Mouse (Mus musculus) urinary bladder, adult 2 months (tissue): ENCODE results near the gene Vmn2r106. TPM values are rescaled to one million over a fixed set of nuclear protein-coding genes. Genes with fewer than 3 reads are reported as not detected.

Experiments
- DNase-seq: peaks from one replicate; pipeline ENCODE4 v3.0.0; 2022; ENCODE audit warnings: low spot score
- polyA plus RNA-seq: library from polyadenylated mRNA; depleted of rRNA; stranded (reverse); fragments of >200 nt; gene quantifications from 2 replicates; pipeline ENCODE4 v1.2.3, GENCODE M21; 2012; rRNA removed

Gene Vmn2r106
- not detected in 2 replicates for polyA plus RNA-seq

- DNase-seq, result no peak
Measured at GRCm38 (mm10) chr17:20285453-20285852, at the start of gene Vmn2r106. Gene Vmn2r106 (minus strand): TSS chr17:20285553.

- DNase-seq, result no peak
Measured at GRCm38 (mm10) chr17:20305790-20306189, 20.4 kb upstream of the Vmn2r106 start.

- DNase-seq, result no peak
Measured at GRCm38 (mm10) chr17:20286906-20287305, 1.6 kb upstream of the Vmn2r106 start.

GRCm38 (mm10) chr17:20255522-20255921 lies 29.8 kb downstream of the Vmn2r106 start:
- no peak for DNase-seq

GRCm38 (mm10) chr17:20234952-20235351 lies 50.4 kb downstream of the Vmn2r106 start, which contains the start of gene Vmn2r105:
Gene Vmn2r105 (minus strand): TSS chr17:20235052.
- DNase-seq, result no peak

Other genes with a start within 250 kb of the Vmn2r106 start
- not detected in 2 replicates for gene Vmn2r104, start 237.2 kb downstream of the Vmn2r106 start, polyA plus RNA-seq
- not detected in 2 replicates for gene Fpr-rs7, start 171.3 kb downstream of the Vmn2r106 start, polyA plus RNA-seq
- not detected in 2 replicates for gene Fpr-rs6, start 102.5 kb downstream of the Vmn2r106 start, polyA plus RNA-seq
- gene Vmn2r105, start 50.5 kb downstream of the Vmn2r106 start, polyA plus RNA-seq, result not detected in 2 replicates
- gene Vmn2r107, start 59.7 kb upstream of the Vmn2r106 start, polyA plus RNA-seq, result not detected in 2 replicates
- not detected in 2 replicates for gene Vmn1r224, start 128.6 kb upstream of the Vmn2r106 start, polyA plus RNA-seq
- not detected in 2 replicates for gene Vmn2r108, start 195.8 kb upstream of the Vmn2r106 start, polyA plus RNA-seq
- gene Vmn1r225, start 212.6 kb upstream of the Vmn2r106 start, polyA plus RNA-seq, result not detected in 2 replicates